Mouse (Mus musculus): ENCODE data around the gene Pcnt. TPM values are rescaled to one million over a fixed set of nuclear protein-coding genes. Genes with fewer than 3 reads are reported as not detected.

Gene Pcnt
- total and polyA plus RNA-seq, 3 experiments = 27.4 to 56.7 (median 42.2) TPM

GRCm38 (mm10) chr10:76439107-76439890 lies 3.3 kb downstream of the Pcnt start:
- WGBS = 82% methylated on average over 9 of the region's 9 CpGs
- no peak for TF ChIP-seq POLR2A (IDR thresholded peaks at IDR 0.05; ENCODE audit: insufficient read depth, low read depth, low read length)
- TF ChIP-seq CTCF (IDR thresholded peaks at IDR 0.05) = no peak
- TF ChIP-seq EP300 (IDR thresholded peaks at IDR 0.05; ENCODE audit: insufficient read depth, low read depth, low read length) = no peak
- DNase-seq = no peak
- Histone ChIP-seq H3K27ac (no peak overlapping the region), H3K9ac (ENCODE audit: low read depth, low read length) (no peak overlapping the region), H3K36me3 (ENCODE audit: control insufficient read depth, insufficient read depth, low read length) (no peaks in the 10 kb centered on the region; the same call in 1 of the 2 replicates), H3K27me3 (ENCODE audit: control insufficient read depth, insufficient read depth, low read length) (no peaks in the 10 kb centered on the region), H3K4me1 (ENCODE audit: control insufficient read depth, insufficient read depth, low read length) (peaks cover 4% of the 10 kb centered on the region), H3K79me2 (replicated peaks; ENCODE audit: control insufficient read depth, insufficient read depth, low read length) (peaks cover 4% of the 10 kb centered on the region; the same call in 1 of the 2 replicates), H3K4me3 (no peak overlapping the region)
- intact Hi-C loops (cut with DNase I) = no loop called here

DNA sequence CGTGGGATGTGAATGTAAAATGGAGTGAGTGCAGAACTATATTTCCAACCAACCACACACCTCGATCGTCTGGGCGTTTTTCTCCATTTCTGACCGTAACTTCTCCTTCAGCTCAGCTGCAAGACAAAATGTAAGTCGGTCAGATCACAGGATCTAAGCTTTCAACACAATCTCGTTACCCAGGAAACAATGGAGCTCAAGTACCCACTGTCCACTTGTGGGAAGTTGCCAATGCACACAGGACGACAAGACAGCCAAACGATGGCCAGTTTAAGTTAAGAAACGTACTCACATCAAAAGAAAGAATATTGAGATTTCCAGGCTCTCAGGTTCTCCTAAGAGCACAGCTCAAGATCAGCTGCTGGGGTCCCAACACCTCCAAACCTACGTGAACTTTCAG lies 8.7 kb downstream of the Pcnt start:
- Histone ChIP-seq H3K36me3 (ENCODE audit: control insufficient read depth, insufficient read depth, low read length) (no peaks in the 10 kb centered on the region; the same call in 1 of the 2 replicates), H3K4me3 (no peak overlapping the region), H3K79me2 (replicated peaks; ENCODE audit: control insufficient read depth, insufficient read depth, low read length) (0 out of 2 replicates have a peak, but pooled peaks cover 2% of the 10 kb centered on the region), H3K27me3 (ENCODE audit: control insufficient read depth, insufficient read depth, low read length) (no peaks in the 10 kb centered on the region), H3K9ac (ENCODE audit: low read depth, low read length) (no peak overlapping the region), H3K27ac (no peak overlapping the region), H3K4me1 (ENCODE audit: control insufficient read depth, insufficient read depth, low read length) (no peaks in the 10 kb centered on the region)
- no peak for DNase-seq
- intact Hi-C loops (cut with DNase I) = no loop called here
- WGBS = 88% methylated on average over 11 of the region's 11 CpGs
- no peak for TF ChIP-seq EP300 (IDR thresholded peaks at IDR 0.05; ENCODE audit: insufficient read depth, low read depth, low read length)
- TF ChIP-seq POLR2A (IDR thresholded peaks at IDR 0.05; ENCODE audit: insufficient read depth, low read depth, low read length) = no peak
- no peak for TF ChIP-seq CTCF (IDR thresholded peaks at IDR 0.05)

GRCm38 (mm10) chr10:76425674-76426073 lies 16.9 kb downstream of the Pcnt start:
- no peak overlapping the region for H3K27ac ChIP-seq
- no peak overlapping the region for H3K4me3 ChIP-seq
- no peaks in the 10 kb centered on the region for H3K4me1 ChIP-seq (ENCODE audit: control insufficient read depth, insufficient read depth, low read length)
- TF ChIP-seq CTCF (IDR thresholded peaks at IDR 0.05) = no peak
- no peak for TF ChIP-seq EP300 (IDR thresholded peaks at IDR 0.05; ENCODE audit: insufficient read depth, low read depth, low read length)
- no peak for TF ChIP-seq POLR2A (IDR thresholded peaks at IDR 0.05; ENCODE audit: insufficient read depth, low read depth, low read length)
- DNase-seq = no peak
- H3K9ac ChIP-seq (ENCODE audit: low read depth, low read length) = no peak overlapping the region
- intact Hi-C loops (cut with DNase I) = no loop called here
- no peaks in the 10 kb centered on the region for H3K79me2 ChIP-seq (replicated peaks; ENCODE audit: control insufficient read depth, insufficient read depth, low read length)
- H3K36me3 ChIP-seq (ENCODE audit: control insufficient read depth, insufficient read depth, low read length) = no peaks in the 10 kb centered on the region; the same call in 1 of the 2 replicates
- 95% methylated on average over 7 of the region's 7 CpGs for WGBS
- H3K27me3 ChIP-seq (ENCODE audit: control insufficient read depth, insufficient read depth, low read length) = no peaks in the 10 kb centered on the region

DNA sequence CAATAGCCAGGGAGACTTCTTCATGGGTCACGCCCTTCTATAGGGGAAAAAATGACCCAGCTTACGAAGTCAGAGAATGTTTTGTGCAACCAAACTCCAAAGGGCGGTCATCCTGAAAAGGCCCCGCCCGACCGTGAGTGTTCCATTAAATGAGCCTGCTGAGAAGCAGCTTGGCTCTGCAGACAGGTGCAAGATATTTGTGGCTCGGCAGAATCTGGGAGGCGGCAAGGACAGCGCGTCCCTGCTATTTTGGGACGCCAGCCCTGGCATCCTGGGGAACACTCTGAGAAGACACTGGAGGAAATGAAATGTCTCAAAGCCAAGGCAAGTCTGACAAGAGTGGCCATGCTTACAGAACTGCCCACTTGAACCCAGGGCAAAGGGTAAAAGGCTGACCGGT lies 25.8 kb downstream of the Pcnt start:
- Histone ChIP-seq H3K27ac (peak overlapping the region; percentile 87), H3K4me1 (ENCODE audit: control insufficient read depth, insufficient read depth, low read length) (peaks cover 4% of the 10 kb centered on the region; the same call in 1 of the 2 replicates), H3K9ac (ENCODE audit: low read depth, low read length) (0 out of 2 replicates have a peak overlapping the region, but pooled peaks have one; percentile 33), H3K79me2 (replicated peaks; ENCODE audit: control insufficient read depth, insufficient read depth, low read length) (no peaks in the 10 kb centered on the region; the same call in none of the 2 replicates), H3K4me3 (peak overlapping the region; percentile 17), H3K27me3 (ENCODE audit: control insufficient read depth, insufficient read depth, low read length) (no peaks in the 10 kb centered on the region), H3K36me3 (ENCODE audit: control insufficient read depth, insufficient read depth, low read length) (peaks cover 4% of the 10 kb centered on the region)
- peak; percentile 52 to 79 for DNase-seq
- intact Hi-C loops (cut with DNase I) = no loop called here
- 72% methylated on average over 12 of the region's 12 CpGs for WGBS
- peak; percentile 27; the same call in 1 of the 2 replicates for TF ChIP-seq POLR2A (IDR thresholded peaks at IDR 0.05; ENCODE audit: insufficient read depth, low read depth, low read length)
- TF ChIP-seq EP300 (IDR thresholded peaks at IDR 0.05; ENCODE audit: insufficient read depth, low read depth, low read length) = peak; percentile 57
- TF ChIP-seq CTCF (IDR thresholded peaks at IDR 0.05) = no peak

- intact Hi-C loops (cut with DNase I) = no loop called here
- no peak overlapping the region for H3K4me3 ChIP-seq
- H3K79me2 ChIP-seq (replicated peaks; ENCODE audit: control insufficient read depth, insufficient read depth, low read length) = no peaks in the 10 kb centered on the region
- DNase-seq = no peak
- H3K36me3 ChIP-seq (ENCODE audit: control insufficient read depth, insufficient read depth, low read length) = no peaks in the 10 kb centered on the region
- no peaks in the 10 kb centered on the region for H3K27me3 ChIP-seq (ENCODE audit: control insufficient read depth, insufficient read depth, low read length)
- H3K9ac ChIP-seq (ENCODE audit: low read depth, low read length) = no peak overlapping the region
- no peak overlapping the region for H3K27ac ChIP-seq
- no peaks in the 10 kb centered on the region for H3K4me1 ChIP-seq (ENCODE audit: control insufficient read depth, insufficient read depth, low read length)
- TF ChIP-seq EP300 (IDR thresholded peaks at IDR 0.05; ENCODE audit: insufficient read depth, low read depth, low read length) (no peak), CTCF (IDR thresholded peaks at IDR 0.05) (no peak), POLR2A (IDR thresholded peaks at IDR 0.05; ENCODE audit: insufficient read depth, low read depth, low read length) (no peak)
- 90% methylated on average over 10 of the region's 10 CpGs for WGBS
Observed at GRCm38 (mm10) chr10:76408520-76408919, 34.1 kb downstream of the Pcnt start.

DNA sequence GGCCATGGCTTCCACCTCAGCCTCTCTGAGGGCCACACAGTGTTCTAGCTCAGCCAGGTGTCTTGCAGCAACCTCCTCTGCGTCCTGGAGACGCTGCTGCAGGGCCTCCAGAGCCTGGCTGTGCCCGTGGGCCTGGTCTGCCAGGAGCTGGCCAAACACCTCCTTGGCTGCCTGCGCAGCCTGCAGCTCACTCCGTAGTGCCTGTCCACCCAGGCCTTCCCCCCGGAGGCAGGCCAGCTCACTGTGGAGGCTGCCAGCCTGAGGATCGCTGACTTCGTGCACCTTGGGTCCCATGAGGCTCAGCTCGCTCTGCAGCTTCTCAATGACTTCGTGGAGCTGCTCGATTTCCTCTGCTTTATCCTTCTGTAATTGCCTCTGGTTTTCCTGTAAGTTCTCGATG lies 50.0 kb downstream of the Pcnt start:
- TF ChIP-seq EP300 (IDR thresholded peaks at IDR 0.05; ENCODE audit: insufficient read depth, low read depth, low read length) (no peak), CTCF (IDR thresholded peaks at IDR 0.05) (no peak), POLR2A (IDR thresholded peaks at IDR 0.05; ENCODE audit: insufficient read depth, low read depth, low read length) (no peak)
- intact Hi-C loops (cut with DNase I) = no loop called here

More for the DNA sequence above, 50.0 kb downstream of the Pcnt start:
- Histone ChIP-seq H3K27ac (no peak overlapping the region), H3K36me3 (ENCODE audit: control insufficient read depth, insufficient read depth, low read length) (no peaks in the 10 kb centered on the region), H3K27me3 (ENCODE audit: control insufficient read depth, insufficient read depth, low read length) (no peaks in the 10 kb centered on the region), H3K4me3 (no peak overlapping the region), H3K9ac (ENCODE audit: low read depth, low read length) (no peak overlapping the region), H3K4me1 (ENCODE audit: control insufficient read depth, insufficient read depth, low read length) (no peaks in the 10 kb centered on the region), H3K79me2 (replicated peaks; ENCODE audit: control insufficient read depth, insufficient read depth, low read length) (no peaks in the 10 kb centered on the region)
- WGBS = 94% methylated on average over 12 of the region's 12 CpGs
- DNase-seq = no peak

Measured in heart, adult 2 months (tissue).